Mouse (Mus musculus) kidney, adult 2 months (tissue): ENCODE data around the gene Fkbp14.

ENCODE experiments used
- CTCF ChIP-seq: fragments of 200-500 bp; conservative IDR thresholded peaks from 2 replicates; pipeline ENCODE4 v1.5.1; 2011; ENCODE audit warnings: low read depth, mild to moderate bottlenecking, control low read depth, low read length, moderate library complexity, mixed read lengths; ENCODE audit not compliant: insufficient read depth, insufficient read length
- POLR2A ChIP-seq: fragments of 200-500 bp; IDR thresholded peaks from one replicate; pipeline ENCODE4 v1.6.1; 2011; ENCODE audit warnings: low read depth, low read length, control low read depth

DNA sequence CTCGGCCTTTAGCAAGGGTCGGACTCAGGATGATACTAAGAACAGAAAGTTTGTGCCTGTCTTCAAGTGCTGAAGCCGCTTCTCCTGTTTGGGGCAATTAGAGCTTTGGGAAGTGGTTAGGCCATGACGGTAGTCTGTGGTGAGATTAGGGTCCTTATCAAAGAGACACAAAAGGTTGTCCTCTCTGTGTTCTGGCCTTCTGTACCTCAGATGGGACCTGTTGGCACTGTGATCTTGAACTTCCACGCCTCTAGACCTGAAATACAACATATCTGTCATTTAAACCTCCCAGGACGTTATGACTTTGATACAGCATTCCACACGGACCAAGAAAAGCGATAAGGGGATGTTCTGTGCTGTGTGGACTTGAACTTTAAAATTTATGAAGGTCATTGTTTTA lies 68.4 kb downstream of the Fkbp14 start:
- no peak for TF ChIP-seq POLR2A
- no peak for TF ChIP-seq CTCF
